Mouse (Mus musculus) cerebellum, adult 2 months (tissue): ENCODE measurements around the gene Dapp1. TPM values are rescaled to one million over a fixed set of nuclear protein-coding genes. Genes with fewer than 3 reads are reported as not detected.
A peak's percentile ranks its signal among the peaks of the same experiment; 100 is the strongest.

Source experiments
- DNase-seq, 2 experiments: peaks; one replicate each; pipeline ENCODE4 v3.0.0; 2021
- H3K27ac ChIP-seq: fragments of 200-500 bp; 2 replicates; pipeline ENCODE4 v1.5.1; 2012; ENCODE audit warnings: low read length, control low read depth, inconsistent platforms; ENCODE audit not compliant: insufficient read depth
- H3K27me3 ChIP-seq: fragments of 200-500 bp; 2 replicates; pipeline ENCODE4 v1.6.1; 2012; ENCODE audit warnings: inconsistent platforms, mild to moderate bottlenecking, low read length, moderate library complexity; ENCODE audit not compliant: control insufficient read depth, insufficient read depth
- H3K4me1 ChIP-seq: fragments of 200-500 bp; 2 replicates; pipeline ENCODE4 v1.6.1; 2011; ENCODE audit warnings: low read length; ENCODE audit not compliant: control insufficient read depth, insufficient read depth
- H3K4me3 ChIP-seq: fragments of 200-500 bp; replicated peaks from 2 replicates; pipeline ENCODE3; 2011; ENCODE audit warnings: mild to moderate bottlenecking, low read depth, low read length, control low read depth; ENCODE audit not compliant: insufficient read depth
- CTCF ChIP-seq: fragments of 200-500 bp; IDR thresholded peaks from 2 replicates; pipeline ENCODE4 v1.5.1; 2011; ENCODE audit warnings: low read depth, mild to moderate bottlenecking, control low read depth, low read length, moderate library complexity, borderline replicate concordance; ENCODE audit not compliant: insufficient read depth
- POLR2A ChIP-seq: fragments of 200-500 bp; IDR thresholded peaks from 2 replicates; pipeline ENCODE4 v1.6.1; 2011; ENCODE audit warnings: low read length, control low read depth, borderline replicate concordance; ENCODE audit not compliant: insufficient read depth
- WGBS: fragments of 180-500 bp; shearing (Covaris S2); methylation state at CpG from one replicate; pipeline ENCODE4 v1.1.7; 2018; 5-methylcytosine and 5-hydroxymethylcytosine counted together
- polyA plus RNA-seq: library from polyadenylated mRNA; depleted of rRNA; stranded (reverse); fragments of >200 nt; gene quantifications from 2 replicates; pipeline ENCODE4 v1.2.3, GENCODE M21; 2012

The Dapp1 gene
- polyA plus RNA-seq, 1 experiment, result 1.1 TPM

DNA sequence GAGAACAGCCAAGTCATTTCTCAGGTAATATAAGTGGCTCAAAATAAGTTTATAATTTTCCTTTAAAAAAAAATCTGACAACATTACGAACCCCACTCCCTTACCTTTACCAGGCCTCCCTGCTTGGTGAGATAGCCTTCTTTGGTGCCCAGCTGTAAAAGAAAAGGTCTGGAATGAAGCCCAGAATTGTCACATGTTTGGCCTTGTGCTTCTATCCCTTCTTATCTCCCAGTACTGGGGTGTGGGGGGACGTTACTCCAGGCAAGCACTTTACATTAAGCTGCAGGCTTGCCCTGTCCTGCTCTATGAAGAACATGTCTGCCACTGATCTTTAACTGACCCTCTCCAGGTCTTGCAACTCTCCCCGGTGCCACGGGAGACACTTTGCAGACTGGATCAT lies 40.6 kb downstream of the Dapp1 start:
- no peak for TF ChIP-seq CTCF
- no peak for TF ChIP-seq POLR2A
- no peaks in the 10 kb centered on the region for H3K4me1 ChIP-seq
- WGBS, result 55% methylated on average over 4 of the region's 4 CpGs
- DNase-seq, result no peak
- no peaks in the 10 kb centered on the region for H3K27me3 ChIP-seq
- H3K27ac ChIP-seq, result no peak overlapping the region
- no peak overlapping the region for H3K4me3 ChIP-seq

DNA sequence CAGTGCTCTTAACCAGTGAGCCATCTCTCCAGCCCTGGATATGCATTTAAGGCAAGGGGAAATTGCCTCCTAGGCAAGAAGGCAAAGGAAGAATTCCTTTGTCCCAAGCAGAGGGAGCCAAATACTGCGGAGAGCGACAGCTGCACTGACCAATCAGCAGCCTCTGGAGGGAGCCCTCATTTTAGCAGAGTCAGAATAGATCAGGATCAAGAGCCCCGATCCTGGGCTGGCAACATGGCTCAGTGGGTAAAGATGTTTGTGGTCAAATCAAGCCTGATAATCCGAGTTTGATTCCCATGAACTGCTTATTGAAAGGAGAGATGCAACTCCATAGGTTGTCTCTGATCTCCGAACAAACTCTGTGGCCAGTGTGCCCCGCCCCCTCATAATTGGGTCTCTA lies 42.7 kb downstream of the Dapp1 start:
- Histone ChIP-seq H3K4me3 (no peak overlapping the region), H3K27me3 (no peaks in the 10 kb centered on the region), H3K4me1 (no peaks in the 10 kb centered on the region), H3K27ac (no peak overlapping the region)
- TF ChIP-seq CTCF (0 out of 2 replicates have a peak, but pooled peaks have one; percentile 1), POLR2A (no peak)
- 32% methylated on average over 6 of the region's 6 CpGs for WGBS
- DNase-seq, result peak; percentile 29 to 38

DNA sequence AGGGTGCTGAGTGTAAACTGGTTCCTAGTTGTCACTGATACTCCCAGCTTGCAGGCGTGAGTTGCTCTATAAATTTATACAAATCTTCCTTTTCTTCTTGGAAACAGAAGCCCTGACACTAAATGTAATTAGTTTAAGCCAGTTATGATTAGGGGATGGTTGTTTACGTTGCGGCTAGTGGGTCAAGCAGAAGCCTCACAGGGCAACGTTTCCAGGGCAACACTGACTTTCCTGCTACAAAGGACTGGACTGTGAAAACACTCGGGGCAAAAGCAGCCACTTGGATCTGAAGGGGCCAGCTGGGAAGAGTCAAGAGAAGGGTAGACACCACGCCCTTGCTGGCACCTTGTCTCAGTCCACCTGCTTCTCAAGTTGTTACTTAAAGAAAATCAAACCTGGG lies 44.8 kb downstream of the Dapp1 start:
- no peak for DNase-seq
- TF ChIP-seq POLR2A (no peak), CTCF (no peak)
- Histone ChIP-seq H3K27ac (no peak overlapping the region), H3K27me3 (no peaks in the 10 kb centered on the region), H3K4me3 (no peak overlapping the region), H3K4me1 (no peaks in the 10 kb centered on the region)
- 32% methylated on average over 6 of the region's 6 CpGs for WGBS

DNA sequence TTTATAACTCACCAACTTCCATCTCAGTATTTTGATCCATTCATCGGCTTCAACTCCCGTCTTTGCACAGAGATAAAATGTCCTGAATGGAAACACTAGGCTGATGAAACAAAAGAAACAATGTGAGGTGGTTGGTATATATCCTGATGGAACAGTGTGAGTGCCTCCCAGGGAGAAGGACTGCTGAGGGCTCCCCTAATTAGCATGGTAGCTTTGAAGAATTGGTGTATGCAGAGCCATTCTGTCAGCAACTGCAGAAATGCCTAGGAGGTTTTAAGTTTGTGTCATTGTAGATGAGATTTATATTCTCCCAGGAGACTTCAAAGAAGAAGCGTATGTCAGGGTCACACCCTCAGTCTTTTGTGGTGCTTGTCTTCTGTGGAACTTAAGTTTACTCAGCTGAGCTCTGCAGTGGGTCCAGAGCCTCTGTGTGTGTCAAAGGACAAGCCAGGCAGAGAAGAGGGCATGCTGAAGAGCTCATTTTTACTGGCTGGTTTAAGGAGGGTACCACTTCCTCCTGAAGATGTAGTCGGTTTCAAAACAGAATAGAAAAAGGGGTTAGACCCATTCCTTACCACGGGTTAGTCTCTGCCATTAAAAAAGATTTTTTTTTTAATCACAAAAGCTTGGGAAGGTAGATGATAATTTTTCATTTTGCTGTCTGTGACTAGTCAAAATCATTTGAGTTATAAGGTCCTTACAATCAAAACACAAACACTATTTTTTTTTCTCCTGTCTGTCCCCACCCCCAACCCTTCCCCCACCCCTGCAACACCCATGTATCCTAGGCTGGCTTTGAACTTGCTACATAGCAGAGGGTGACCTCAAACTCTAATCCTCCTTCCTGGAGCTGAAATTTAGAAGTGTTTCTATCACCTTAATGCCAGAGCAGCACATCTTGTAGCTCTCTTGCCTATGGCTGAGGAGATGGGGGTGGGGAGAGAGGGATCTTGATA lies 45.5 kb downstream of the Dapp1 start:
- DNase-seq, result no peak
- 49% methylated on average over 5 of the region's 5 CpGs for WGBS
- Histone ChIP-seq H3K27me3 (no peaks in the 10 kb centered on the region), H3K4me1 (no peaks in the 10 kb centered on the region), H3K27ac (no peak overlapping the region), H3K4me3 (no peak overlapping the region)
- no peak for TF ChIP-seq POLR2A
- no peak for TF ChIP-seq CTCF

GRCm38 (mm10) chr3:137933986-137934385 lies 47.4 kb downstream of the Dapp1 start:
- TF ChIP-seq CTCF (no peak), POLR2A (no peak)
- WGBS, result 92% methylated on average over 3 of the region's 3 CpGs

DNA sequence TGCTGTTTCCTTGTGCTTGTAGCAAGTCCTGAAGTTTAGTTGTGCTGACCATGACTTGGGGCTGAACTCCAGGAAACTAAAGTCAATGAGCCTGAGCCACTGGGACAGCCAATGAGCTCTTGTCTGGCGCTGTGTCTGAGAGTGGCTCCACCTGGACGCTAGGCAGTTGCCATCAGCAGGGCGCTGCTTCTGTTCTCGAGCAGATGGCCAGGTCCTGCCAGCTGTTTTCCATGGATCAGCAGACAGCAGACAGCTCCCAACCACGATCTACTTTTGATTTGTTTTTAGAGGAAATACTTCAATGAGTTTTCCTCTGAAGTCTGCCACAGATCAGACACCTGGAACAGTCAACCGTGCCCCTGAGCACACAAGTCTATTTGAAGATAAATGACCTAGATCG lies 48.6 kb downstream of the Dapp1 start:
- H3K27me3 ChIP-seq, result no peaks in the 10 kb centered on the region
- H3K4me3 ChIP-seq, result no peak overlapping the region
- no peaks in the 10 kb centered on the region for H3K4me1 ChIP-seq
- TF ChIP-seq CTCF, result no peak
- no peak for TF ChIP-seq POLR2A
- 45% methylated on average over 7 of the region's 7 CpGs for WGBS
- no peak overlapping the region for H3K27ac ChIP-seq
- DNase-seq, result no peak

More at GRCm38 (mm10) chr3:137933986-137934385, 47.4 kb downstream of the Dapp1 start:
- DNase-seq, result no peak
- Histone ChIP-seq H3K27me3 (no peaks in the 10 kb centered on the region), H3K27ac (no peak overlapping the region), H3K4me3 (no peak overlapping the region), H3K4me1 (no peaks in the 10 kb centered on the region)

DNA sequence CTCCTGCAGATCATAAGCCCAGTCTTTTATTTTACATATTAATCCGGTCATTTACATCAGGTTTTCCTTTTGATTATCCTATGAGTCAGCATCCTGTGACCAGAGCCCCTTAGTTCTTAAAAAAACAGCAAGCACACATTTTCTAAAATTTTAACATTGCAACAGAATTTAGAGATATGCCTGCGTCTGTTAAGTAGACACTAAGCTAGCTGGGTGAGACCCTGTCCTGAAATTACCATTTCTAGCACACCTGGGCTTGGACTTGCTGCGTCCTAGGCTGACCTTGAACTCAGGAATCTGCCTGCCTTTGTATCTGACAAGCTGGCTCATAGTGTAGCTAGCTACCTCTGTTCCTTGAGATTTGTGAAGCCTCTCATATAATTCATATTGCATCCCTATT lies 51.4 kb downstream of the Dapp1 start:
- DNase-seq, result no peak
- 97% methylated on average over 3 of the region's 3 CpGs for WGBS
- H3K4me1 ChIP-seq, result no peaks in the 10 kb centered on the region
- H3K4me3 ChIP-seq, result no peak overlapping the region
- no peaks in the 10 kb centered on the region for H3K27me3 ChIP-seq
- H3K27ac ChIP-seq, result no peak overlapping the region
- TF ChIP-seq CTCF, result no peak

DNA sequence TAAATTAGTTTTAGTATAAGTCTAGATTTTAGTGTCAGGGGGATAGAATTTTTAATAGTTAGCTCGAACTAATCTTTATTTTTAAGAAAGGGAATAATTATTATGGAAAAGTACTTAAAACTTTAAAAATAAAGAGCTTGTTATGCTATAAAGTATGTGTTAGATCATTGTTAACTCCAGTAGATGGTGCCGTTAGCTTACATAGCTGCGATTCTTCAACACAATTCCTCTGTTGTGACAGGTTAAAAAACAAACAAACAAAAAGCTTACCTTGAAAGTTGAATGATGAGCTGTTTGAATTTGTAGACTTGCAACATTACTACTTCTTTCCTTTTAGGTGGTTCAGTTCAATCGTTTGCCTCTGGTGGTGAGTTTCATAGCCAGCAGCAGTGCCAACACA lies 54.3 kb downstream of the Dapp1 start:
- Histone ChIP-seq H3K27me3 (no peaks in the 10 kb centered on the region), H3K4me1 (no peaks in the 10 kb centered on the region), H3K4me3 (no peak overlapping the region), H3K27ac (no peak overlapping the region)
- TF ChIP-seq CTCF, result no peak
- no peak for TF ChIP-seq POLR2A
- WGBS, result 90% methylated on average over 4 of the region's 4 CpGs
- DNase-seq, result no peak
